Mouse (Mus musculus) CH12.LX (cell line): ENCODE data around the gene Celf2. TPM values are rescaled to one million over a fixed set of nuclear protein-coding genes. Genes with fewer than 3 reads are reported as not detected.

Experiments used
- DNase-seq: peaks from one replicate; pipeline ENCODE4 v3.0.0-alpha.2; 2013; ENCODE audit errors: extremely low read depth
- H3K27ac ChIP-seq: 2 replicates; pipeline ENCODE4 v1.5.1; 2012; ENCODE audit warnings: low read depth, mild to moderate bottlenecking, control low read depth, moderate library complexity; ENCODE audit not compliant: insufficient read depth
- H3K27me3 ChIP-seq: replicated peaks from 2 replicates; pipeline ENCODE3; 2012; ENCODE audit warnings: inconsistent platforms
- H3K36me3 ChIP-seq, 2 experiments: replicated peaks in 1 of 2; 2 replicates each; pipeline versions ENCODE3 to v1.6.1; 2012; ENCODE audit warnings: inconsistent platforms in 1 of 2, low read length in 1 of 2, mild to moderate bottlenecking in 1 of 2, mixed read lengths in 1 of 2, moderate library complexity in 1 of 2; ENCODE audit not compliant: control insufficient read depth in 1 of 2, insufficient read depth in 1 of 2
- H3K4me1 ChIP-seq, 2 experiments: 2 replicates each; pipeline ENCODE4 v1.6.1; 2012; ENCODE audit warnings: inconsistent platforms in 1 of 2, moderate library complexity in 1 of 2; ENCODE audit not compliant: insufficient read depth in 2 of 2, control insufficient read depth in 1 of 2
- H3K4me2 ChIP-seq: 2 replicates; pipeline ENCODE4 v1.6.1; 2012; ENCODE audit warnings: low read depth, mild to moderate bottlenecking, control low read depth; ENCODE audit not compliant: poor library complexity, insufficient read depth, severe bottlenecking
- H3K4me3 ChIP-seq, 3 experiments: fragments of 150-350 bp in 1 of 3; sonication (generic) in 1 of 3; replicated peaks in 1 of 3; 2 replicates each; pipeline versions ENCODE3 to v1.5.1; 2011 to 2012; ENCODE audit warnings: low read depth in 2 of 3, low read length in 2 of 3, mild to moderate bottlenecking in 2 of 3, moderate library complexity in 2 of 3, control low read depth in 1 of 3, improper control_type of control experiment in 1 of 3, inconsistent platforms in 1 of 3, mixed read lengths in 1 of 3; ENCODE audit not compliant: poor library complexity in 1 of 3
- H3K79me2 ChIP-seq: replicated peaks from 2 replicates; pipeline ENCODE4 v1.6.1; 2012; ENCODE audit warnings: mild to moderate bottlenecking, moderate library complexity; ENCODE audit not compliant: control insufficient read depth, poor library complexity, insufficient read depth, severe bottlenecking; ENCODE audit errors: extremely low read depth
- H3K9ac ChIP-seq: 2 replicates; pipeline ENCODE4 v1.6.1; 2012; ENCODE audit warnings: low read depth, mild to moderate bottlenecking, control low read depth, moderate library complexity; ENCODE audit not compliant: insufficient read depth
- H3K9me3 ChIP-seq: replicated peaks from 2 replicates; pipeline ENCODE3; 2012; ENCODE audit warnings: low read length, inconsistent platforms, mixed read lengths
- EP300 ChIP-seq: IDR thresholded peaks from 2 replicates; pipeline ENCODE4 v1.6.1; 2011; ENCODE audit warnings: low read length, improper control_type of control experiment
- GABPA ChIP-seq: IDR thresholded peaks from 2 replicates; pipeline ENCODE4 v1.6.1; 2012; ENCODE audit warnings: low read depth, low read length, improper control_type of control experiment, inconsistent platforms; ENCODE audit not compliant: insufficient replicate concordance
- JUN ChIP-seq: IDR thresholded peaks from 2 replicates; pipeline ENCODE4 v1.6.1; 2011; ENCODE audit warnings: low read depth, mild to moderate bottlenecking, low read length, improper control_type of control experiment, moderate library complexity; ENCODE audit not compliant: insufficient read depth
- JUND ChIP-seq: conservative IDR thresholded peaks from 2 replicates; pipeline ENCODE4 v1.6.1; 2011; ENCODE audit warnings: low read depth, low read length, improper control_type of control experiment
- KAT2A ChIP-seq: IDR thresholded peaks from 2 replicates; pipeline ENCODE4 v1.6.1; 2012; ENCODE audit warnings: low read length, improper control_type of control experiment, inconsistent platforms; ENCODE audit not compliant: insufficient replicate concordance
- MAX ChIP-seq: IDR thresholded peaks from 2 replicates; pipeline ENCODE4 v1.6.1; 2011; ENCODE audit warnings: low read length, improper control_type of control experiment
- MXI1 ChIP-seq: IDR thresholded peaks from 2 replicates; pipeline ENCODE4 v1.6.1; 2011; ENCODE audit warnings: mild to moderate bottlenecking, low read depth, low read length, improper control_type of control experiment
- MYC ChIP-seq: IDR thresholded peaks from 2 replicates; pipeline ENCODE4 v1.6.1; 2011; ENCODE audit warnings: low read depth, mild to moderate bottlenecking, improper control_type of control experiment, low read length
- NELFE ChIP-seq: IDR thresholded peaks from 2 replicates; pipeline ENCODE4 v1.6.1; 2011; ENCODE audit warnings: low read depth, low read length, improper control_type of control experiment
- PAX5 ChIP-seq: IDR thresholded peaks from 2 replicates; pipeline ENCODE4 v1.6.1; 2012; ENCODE audit warnings: low read length, inconsistent platforms, mixed read lengths
- POLR2A ChIP-seq: IDR thresholded peaks from 2 replicates; pipeline ENCODE4 v1.6.1; 2011; ENCODE audit warnings: low read depth, mild to moderate bottlenecking, improper control_type of control experiment, low read length
- RAD21 ChIP-seq: IDR thresholded peaks from 2 replicates; pipeline ENCODE4 v1.6.1; 2011; ENCODE audit warnings: low read depth, mild to moderate bottlenecking, low read length, improper control_type of control experiment, moderate library complexity
- SIN3A ChIP-seq: IDR thresholded peaks from 2 replicates; pipeline ENCODE4 v1.6.1; 2012; ENCODE audit warnings: low read length, improper control_type of control experiment, inconsistent platforms
- TBP ChIP-seq: conservative IDR thresholded peaks from 2 replicates; pipeline ENCODE4 v1.6.1; 2011; ENCODE audit warnings: low read depth, low read length, improper control_type of control experiment
- ZMIZ1 ChIP-seq: IDR thresholded peaks from 2 replicates; pipeline ENCODE4 v1.6.1; 2012; ENCODE audit warnings: low read depth, mild to moderate bottlenecking, inconsistent platforms, low read length, improper control_type of control experiment
- dilution Hi-C: fragments of 300-500 bp; cut with MboI; formaldehyde crosslinking; loops from 2 replicates; pipeline ENCODE4 v1.14.3; 2020; ENCODE audit warnings: low sequenced_read_pairs; ENCODE audit not compliant: extremely low pct_unique_long_range_greater_than_20kb, extremely low pct_ligation_motif_present
- in situ Hi-C: fragments of 300-500 bp; cut with MboI; formaldehyde crosslinking; loops from 3 replicates; pipeline ENCODE4 v1.14.3; 2019; ENCODE audit warnings: low sequenced_read_pairs, low pct_ligation_motif_present, low pct_unique_long_range_greater_than_20kb, mixed read lengths
- polyA plus RNA-seq: library from polyadenylated mRNA; unstranded; fragments of >175 nt; gene quantifications from 2 replicates; pipeline ENCODE4 v1.2.1, GENCODE M21; 2012; ENCODE audit warnings: low read depth; ENCODE audit not compliant: insufficient read length
- total RNA-seq, 2 experiments: library from RNA; depleted of rRNA; stranded (reverse); fragments of 300-350 nt in 1 of 2; fragments of >200 nt in 1 of 2; gene quantifications; 2 replicates each; pipeline ENCODE4 v1.2.3; 2012 to 2014

Celf2 gene
- total and polyA plus RNA-seq, 3 experiments, result 51.0 to 143 (median 103) TPM

DNA sequence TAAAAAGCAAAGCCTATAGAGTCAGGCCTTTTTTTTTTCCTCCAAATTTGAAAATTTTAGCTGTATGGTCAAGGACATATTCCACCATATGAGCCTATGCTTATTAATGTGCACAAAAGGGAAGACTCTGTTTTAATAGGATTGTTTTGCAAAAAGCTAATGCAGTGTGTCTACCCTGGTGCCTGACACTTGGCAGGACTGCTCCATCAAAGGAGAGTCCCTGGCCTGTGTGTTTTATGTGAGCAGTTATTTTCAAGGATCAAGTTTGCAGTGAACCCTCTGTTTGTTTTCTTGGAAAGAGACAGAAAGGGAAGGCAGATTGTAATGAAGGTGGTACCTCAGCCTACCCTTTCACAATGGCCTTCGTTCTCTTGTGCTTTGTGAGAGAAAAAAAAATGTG is 200.0 kb downstream of the Celf2 start:
- H3K4me1 ChIP-seq, result no peaks in the 10 kb centered on the region
- no peak overlapping the region for H3K27ac ChIP-seq
- H3K36me3 ChIP-seq, result no peaks in the 10 kb centered on the region
- no peak overlapping the region for H3K4me2 ChIP-seq
- H3K79me2 ChIP-seq, result no peaks in the 10 kb centered on the region
- TF ChIP-seq MXI1 (no peak), TBP (no peak), ZMIZ1 (no peak), JUND (no peak), SIN3A (no peak), KAT2A (no peak), JUN (no peak), GABPA (no peak)
- TF ChIP-seq, all 38 proteins: peak for 0
- dilution Hi-C loops (no loop called here), in situ Hi-C loops (no loop called here)
- Histone ChIP-seq H3K4me3 (no peak overlapping the region), H3K9ac (no peak overlapping the region), H3K9me3 (no peaks in the 10 kb centered on the region), H3K27me3 (no peaks in the 10 kb centered on the region)
- DNase-seq, result no peak

DNA sequence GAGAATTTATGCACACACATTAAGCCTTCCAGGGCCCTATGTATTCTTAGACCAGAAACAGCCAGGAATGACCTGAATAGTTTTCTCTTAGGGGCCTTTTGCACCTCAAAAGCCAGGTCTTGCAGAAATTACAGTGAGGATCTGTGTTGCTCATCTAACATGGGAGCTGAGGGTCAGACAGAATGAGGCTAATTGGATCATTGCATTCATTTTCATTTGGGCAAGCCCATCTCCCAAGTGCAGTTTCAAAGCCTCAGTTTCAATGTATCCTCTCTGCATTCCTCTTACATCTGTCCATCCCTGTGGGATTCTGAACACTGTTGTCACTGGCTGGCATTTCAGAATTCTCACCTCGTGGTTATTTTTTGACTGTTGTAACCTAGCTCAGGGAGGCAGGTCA is 200.6 kb downstream of the Celf2 start:
- no peak overlapping the region for H3K4me2 ChIP-seq
- no peak overlapping the region for H3K9ac ChIP-seq
- in situ Hi-C loops (no loop called here), dilution Hi-C loops (no loop called here)
- no peak overlapping the region for H3K27ac ChIP-seq
- H3K4me3 ChIP-seq, result no peak overlapping the region
- no peaks in the 10 kb centered on the region for H3K9me3 ChIP-seq
- H3K4me1 ChIP-seq, result no peaks in the 10 kb centered on the region
- H3K79me2 ChIP-seq, result no peaks in the 10 kb centered on the region
- H3K36me3 ChIP-seq, result no peaks in the 10 kb centered on the region
- H3K27me3 ChIP-seq, result no peaks in the 10 kb centered on the region
- no peak for DNase-seq
- TF ChIP-seq POLR2A, result no peak

DNA sequence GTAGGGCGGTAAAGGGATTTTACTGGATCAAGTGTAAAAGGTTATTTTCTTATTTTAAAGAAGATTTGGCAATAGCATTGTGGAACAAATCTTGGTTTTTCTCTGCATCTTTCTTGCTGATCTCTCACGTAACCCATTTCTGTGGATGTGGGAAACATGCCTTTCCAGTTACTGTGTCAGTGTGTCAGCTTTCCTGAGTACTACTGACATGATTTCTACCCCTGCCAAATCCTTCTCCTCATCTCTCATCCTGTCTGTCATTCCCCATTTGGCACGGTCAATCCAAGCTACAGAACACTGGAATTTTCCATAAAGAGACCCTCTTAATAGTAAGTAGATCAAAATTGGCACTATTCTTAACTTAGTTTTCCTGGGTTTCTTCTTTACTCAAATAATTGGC is 221.9 kb downstream of the Celf2 start:
- H3K9me3 ChIP-seq, result no peaks in the 10 kb centered on the region
- H3K27ac ChIP-seq, result no peak overlapping the region
- H3K79me2 ChIP-seq, result no peaks in the 10 kb centered on the region
- no peaks in the 10 kb centered on the region for H3K36me3 ChIP-seq
- no peaks in the 10 kb centered on the region for H3K27me3 ChIP-seq
- no peak for DNase-seq
- in situ Hi-C loops, result no loop called here
- H3K4me2 ChIP-seq, result no peak overlapping the region
- TF ChIP-seq TBP, result no peak
- TF ChIP-seq SIN3A, result no peak
- TF ChIP-seq EP300, result no peak
- no peak for TF ChIP-seq MYC
- no peak for TF ChIP-seq GABPA
- TF ChIP-seq NELFE, result no peak
- no peak for TF ChIP-seq RAD21
- TF ChIP-seq MAX, result no peak
- no peak for TF ChIP-seq PAX5
- TF ChIP-seq, all 38 proteins: peak for 0
- no peak overlapping the region for H3K9ac ChIP-seq
- dilution Hi-C loops, result no loop called here
- no peak overlapping the region for H3K4me3 ChIP-seq
- H3K4me1 ChIP-seq, result no peaks in the 10 kb centered on the region
